Mouse (Mus musculus): ENCODE results near the gene Cops9.

The Cops9 gene

GRCm38 (mm10) chr1:92641514-92642272 is at the start of gene Cops9:
Gene Cops9, minus strand, starts transcription at chr1:92641985.
- peak; percentile 79 to 86 for DNase-seq (ENCODE audit: low spot score in 2 of 2)

GRCm38 (mm10) chr1:92691166-92691844 is 49.5 kb upstream of the Cops9 start:
- DNase-seq (ENCODE audit: low spot score in 2 of 2) = no peak

- DNase-seq (ENCODE audit: low spot score in 2 of 2) = no peak
Observed at GRCm38 (mm10) chr1:92686994-92687393, 45.2 kb upstream of the Cops9 start.

DNA sequence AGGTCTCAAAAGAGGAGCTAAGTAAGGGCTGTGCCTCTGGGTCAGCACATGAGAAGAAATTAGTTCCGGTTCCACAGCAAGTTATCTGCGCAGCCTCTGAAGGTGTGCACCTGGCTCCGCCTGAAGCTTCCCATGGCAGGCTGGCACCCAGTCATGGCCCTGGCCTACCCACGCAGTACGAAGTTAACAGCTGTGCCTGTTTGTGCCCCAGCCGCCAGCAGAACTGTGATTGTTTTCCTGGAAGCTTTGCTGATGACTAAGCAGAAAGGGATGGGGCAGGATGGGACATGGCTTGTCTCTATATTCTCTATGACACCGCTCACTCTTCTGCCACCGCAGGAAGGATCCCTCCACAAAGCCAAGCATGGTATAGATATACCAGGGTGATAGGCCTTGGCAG is 41.4 kb upstream of the Cops9 start:
- no peak for DNase-seq (ENCODE audit: low spot score in 2 of 2)

DNA sequence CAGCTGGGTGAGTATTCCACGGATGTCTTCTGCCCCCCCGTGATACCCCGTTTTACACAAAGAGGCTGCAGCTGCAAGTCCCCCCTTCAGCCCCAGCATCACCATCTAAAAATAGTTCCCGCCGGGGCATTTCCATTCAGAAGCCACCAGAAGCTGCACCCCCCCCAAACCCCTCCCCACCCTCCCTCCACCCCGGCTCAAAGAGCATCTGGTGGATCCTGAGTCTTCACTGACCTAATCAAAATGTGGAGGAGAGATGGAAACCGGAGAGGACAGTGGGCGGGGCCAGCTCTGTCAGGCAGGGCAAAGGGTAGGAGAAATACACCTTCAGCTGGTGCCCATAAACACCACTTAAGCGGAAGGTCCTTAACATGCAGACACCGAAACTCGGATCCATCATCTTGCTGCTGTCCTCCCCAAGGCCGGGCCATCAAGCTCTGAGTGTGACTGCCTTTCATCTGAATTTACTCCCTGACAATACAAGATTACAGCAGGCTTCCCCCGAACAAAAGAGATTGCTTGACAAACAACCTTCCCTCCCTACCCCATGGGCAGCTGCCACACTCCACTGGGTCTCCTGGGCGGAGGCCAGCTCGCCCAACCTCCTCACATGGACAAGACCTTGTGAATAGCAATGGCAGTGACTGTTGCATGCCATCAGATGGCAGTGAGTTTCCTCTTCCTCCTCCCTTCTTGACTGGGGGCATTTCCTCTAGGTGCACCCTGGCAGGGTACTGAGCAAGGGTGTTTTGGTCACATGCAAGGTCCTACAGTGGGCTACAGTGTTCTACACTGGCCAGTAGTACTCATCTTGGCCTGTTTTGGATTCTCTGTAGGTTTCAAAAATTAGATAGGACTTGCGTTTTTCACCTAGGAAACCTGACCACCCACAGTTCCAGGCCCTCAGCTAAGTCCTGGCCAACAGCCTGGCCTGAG is 39.2 kb upstream of the Cops9 start:
- DNase-seq (ENCODE audit: low spot score in 2 of 2) = no peak

GRCm38 (mm10) chr1:92678757-92679156 is 37.0 kb upstream of the Cops9 start:
- no peak for DNase-seq (ENCODE audit: low spot score in 2 of 2)

DNA sequence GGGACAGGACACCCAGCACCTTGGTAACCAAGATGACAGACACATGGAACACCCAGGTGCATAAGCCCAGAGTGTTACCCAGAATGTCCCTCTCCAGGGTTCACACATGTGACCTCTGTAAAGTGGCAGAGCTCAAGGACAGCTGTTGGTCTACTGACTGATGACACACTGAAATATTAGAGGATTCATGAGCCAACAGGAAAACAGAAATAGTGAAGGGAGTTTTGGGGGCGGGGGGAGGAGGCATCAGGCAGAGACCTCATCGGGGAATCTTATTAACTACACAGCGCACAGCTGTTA is 34.8 kb upstream of the Cops9 start:
- no peak for DNase-seq (ENCODE audit: low spot score in 2 of 2)

DNA sequence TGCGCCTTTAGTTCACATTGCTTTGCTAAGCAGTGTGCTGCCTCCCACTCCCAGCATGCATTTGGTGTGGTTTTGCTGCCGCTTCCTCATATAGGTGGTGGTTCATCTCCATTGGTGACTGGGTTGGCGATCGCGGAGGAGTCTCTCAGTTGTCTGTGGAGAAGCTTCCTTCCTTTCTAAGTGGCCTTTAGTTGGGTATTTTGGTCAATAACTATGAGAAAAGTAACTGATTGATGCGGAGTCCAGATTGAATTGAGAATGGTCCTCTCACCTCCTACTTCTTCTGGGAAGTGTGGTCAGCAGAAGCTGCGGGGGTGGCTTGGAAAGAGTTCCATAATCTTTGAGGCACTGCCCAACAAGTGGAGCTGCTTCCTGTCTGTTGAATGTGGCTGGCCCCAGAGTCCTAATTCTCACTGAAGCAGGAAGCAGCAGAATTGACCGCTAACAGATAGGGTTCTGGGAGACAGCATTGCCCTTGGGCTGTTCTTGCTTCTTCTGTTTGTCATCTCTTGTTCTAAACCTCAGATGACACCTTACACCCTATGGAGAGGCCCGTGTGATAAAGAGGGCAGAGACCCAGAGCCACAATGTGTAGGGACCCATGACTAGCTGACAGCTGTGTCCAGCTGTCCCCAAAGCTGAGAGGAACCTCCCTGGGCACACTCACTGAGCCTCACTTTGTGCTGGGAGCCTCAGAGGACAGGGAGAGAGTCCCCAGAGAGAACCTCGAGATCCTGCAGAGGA is 34.3 kb upstream of the Cops9 start:
- DNase-seq (ENCODE audit: low spot score in 2 of 2) = peak in 1 of 2 experiments; percentile 25

GRCm38 (mm10) chr1:92673258-92673782 is 31.5 kb upstream of the Cops9 start:
- no peak for DNase-seq (ENCODE audit: low spot score in 2 of 2)

DNA sequence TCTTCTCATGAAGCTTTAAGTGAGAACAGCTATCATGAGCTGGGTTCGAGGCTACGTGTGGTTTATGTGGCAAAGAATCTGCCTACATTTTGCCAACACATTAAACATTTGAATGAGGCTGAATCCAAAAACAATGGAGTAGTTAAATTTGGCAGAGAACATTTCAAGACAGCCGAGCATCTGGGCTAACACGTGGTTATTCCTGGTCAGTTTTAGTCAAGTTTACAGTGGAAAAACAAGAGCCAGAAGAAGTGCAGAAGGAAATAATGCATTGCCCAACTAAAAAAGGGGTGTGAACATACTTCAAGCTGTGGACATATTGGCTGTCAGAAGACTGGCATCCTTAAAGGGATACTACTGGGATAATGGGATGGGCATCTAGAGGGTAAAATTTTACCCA is 29.5 kb upstream of the Cops9 start:
- no peak for DNase-seq (ENCODE audit: low spot score in 2 of 2)

DNA sequence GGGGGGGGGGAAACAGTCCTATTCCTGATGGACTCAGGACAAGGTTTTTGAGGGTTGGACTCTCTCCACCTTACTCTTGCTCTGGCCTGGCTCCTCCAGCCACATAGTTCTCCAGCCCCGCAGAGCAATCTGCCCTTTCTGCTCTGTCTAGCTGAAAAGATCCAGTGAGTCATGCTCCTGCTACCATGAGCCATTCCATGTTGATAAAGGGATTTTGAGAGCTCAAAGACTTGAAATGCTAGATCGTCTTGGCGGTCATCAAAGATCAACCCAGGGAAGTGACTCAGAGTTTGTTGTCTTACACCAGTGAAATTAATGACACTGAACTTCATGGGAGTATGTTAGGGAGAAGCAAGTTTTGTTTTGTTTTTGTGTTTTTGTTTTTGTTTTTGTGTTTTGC is 27.6 kb upstream of the Cops9 start:
- DNase-seq (ENCODE audit: low spot score in 2 of 2) = no peak

GRCm38 (mm10) chr1:92667106-92667505 is 25.3 kb upstream of the Cops9 start:
- no peak for DNase-seq (ENCODE audit: low spot score in 2 of 2)

DNA sequence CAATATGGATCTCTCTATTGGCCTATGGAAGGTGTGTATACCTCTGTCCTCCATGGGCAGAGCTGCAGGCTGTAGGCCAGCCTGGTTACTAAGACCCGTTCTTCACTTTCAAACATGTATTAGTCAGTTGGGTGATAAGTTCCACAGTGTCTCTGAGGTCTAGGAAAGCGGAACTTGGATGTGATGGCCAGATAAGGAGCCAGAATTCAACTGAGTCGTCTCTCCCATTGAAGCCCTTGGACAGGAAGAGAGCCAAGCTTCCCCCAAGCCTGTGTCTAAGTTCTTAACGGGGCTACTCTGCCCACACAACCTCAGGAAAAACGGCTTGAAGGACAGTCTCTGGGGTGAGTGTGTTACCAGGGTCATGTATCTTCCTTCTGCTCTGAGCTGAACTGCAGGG is 17.6 kb upstream of the Cops9 start:
- no peak for DNase-seq (ENCODE audit: low spot score in 2 of 2)

- no peak for DNase-seq (ENCODE audit: low spot score in 2 of 2)
Observed at GRCm38 (mm10) chr1:92657025-92657820, 15.4 kb upstream of the Cops9 start.

DNA sequence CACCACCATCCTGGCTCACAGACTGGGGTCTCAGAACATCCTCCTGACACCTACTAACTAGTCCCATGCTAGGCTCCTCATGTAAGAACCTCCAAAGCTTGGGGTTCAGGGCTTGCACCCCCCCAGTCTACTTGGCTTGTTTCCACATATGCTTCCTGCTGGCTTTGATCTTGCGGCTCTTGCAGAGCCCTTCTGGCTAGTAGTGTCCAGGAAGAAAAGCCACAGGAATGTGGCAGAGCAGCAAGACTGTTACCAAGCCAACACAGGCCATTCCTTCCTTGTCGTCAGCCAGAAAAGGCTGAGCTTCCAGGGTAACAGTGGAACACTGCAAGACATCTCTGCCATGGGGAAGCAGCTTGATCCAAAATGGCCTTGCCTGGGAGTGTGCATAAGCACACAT is 12.9 kb upstream of the Cops9 start:
- DNase-seq (ENCODE audit: low spot score in 2 of 2) = no peak

GRCm38 (mm10) chr1:92653179-92653578 is 11.4 kb upstream of the Cops9 start:
- no peak for DNase-seq (ENCODE audit: low spot score in 2 of 2)

DNA sequence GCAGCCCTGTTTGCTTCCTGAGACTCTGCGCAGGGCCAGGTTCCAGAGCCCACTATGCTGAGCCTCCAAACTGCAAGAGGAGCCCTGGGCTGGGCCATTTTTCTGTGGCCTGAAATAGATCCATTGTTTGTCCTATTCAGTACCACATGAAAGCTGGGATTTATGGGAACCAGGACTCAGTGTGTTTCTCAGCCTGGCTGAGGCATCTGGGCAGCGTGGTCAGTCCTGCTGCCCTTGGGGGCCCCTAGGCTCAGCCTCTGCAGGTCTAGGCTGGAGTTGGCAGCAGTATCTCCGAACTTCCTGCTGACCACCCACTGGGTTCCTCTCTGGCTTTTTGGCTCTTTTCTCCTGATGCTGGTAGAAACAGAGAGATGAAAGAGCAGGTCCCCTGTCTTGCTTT is 9.7 kb upstream of the Cops9 start:
- DNase-seq (ENCODE audit: low spot score in 2 of 2) = no peak

- DNase-seq (ENCODE audit: low spot score in 2 of 2) = peak in 1 of 2 experiments; percentile 70
Observed at GRCm38 (mm10) chr1:92648673-92649072, 6.9 kb upstream of the Cops9 start, which contains the start of gene Otos. Gene Otos, minus strand, starts transcription at chr1:92648841.

DNA sequence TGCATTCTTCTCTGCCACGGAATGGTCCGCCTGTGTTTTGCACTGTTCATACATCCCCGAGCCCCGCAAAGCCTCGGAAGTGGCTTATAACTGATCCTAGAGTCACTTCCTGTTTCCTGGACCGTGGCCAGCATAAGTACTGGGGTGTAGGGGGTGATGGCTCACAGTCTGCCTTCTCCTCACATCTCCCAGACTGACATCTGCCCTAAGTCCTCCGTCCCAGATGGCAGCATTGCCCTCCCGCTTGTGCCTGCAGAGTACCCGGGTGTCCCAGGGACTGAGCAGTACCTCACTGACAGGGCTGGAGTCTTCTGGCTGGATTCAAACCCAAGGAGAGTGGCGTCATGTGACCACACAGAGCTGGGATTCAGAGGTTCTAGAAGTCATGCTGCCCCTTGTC is 6.4 kb upstream of the Cops9 start:
- DNase-seq (ENCODE audit: low spot score in 2 of 2) = no peak

GRCm38 (mm10) chr1:92647752-92648151 is 6.0 kb upstream of the Cops9 start:
- peak in 1 of 2 experiments; percentile 77 for DNase-seq (ENCODE audit: low spot score in 2 of 2)

GRCm38 (mm10) chr1:92647026-92647425 is 5.2 kb upstream of the Cops9 start:
- DNase-seq (ENCODE audit: low spot score in 2 of 2) = no peak
